Mouse (Mus musculus) bone marrow macrophage, adult 2 months (primary cell): Measurements from ENCODE around the gene Mettl18.

ENCODE experiments used
- CTCF ChIP-seq: IDR thresholded peaks from 2 replicates; pipeline ENCODE4 v1.5.1; 2012; ENCODE audit warnings: low read depth, mild to moderate bottlenecking, low read length, moderate library complexity
- POLR2A ChIP-seq: IDR thresholded peaks from 2 replicates; pipeline ENCODE4 v1.6.1; 2012; ENCODE audit warnings: mild to moderate bottlenecking, low read depth, low read length, borderline replicate concordance

DNA sequence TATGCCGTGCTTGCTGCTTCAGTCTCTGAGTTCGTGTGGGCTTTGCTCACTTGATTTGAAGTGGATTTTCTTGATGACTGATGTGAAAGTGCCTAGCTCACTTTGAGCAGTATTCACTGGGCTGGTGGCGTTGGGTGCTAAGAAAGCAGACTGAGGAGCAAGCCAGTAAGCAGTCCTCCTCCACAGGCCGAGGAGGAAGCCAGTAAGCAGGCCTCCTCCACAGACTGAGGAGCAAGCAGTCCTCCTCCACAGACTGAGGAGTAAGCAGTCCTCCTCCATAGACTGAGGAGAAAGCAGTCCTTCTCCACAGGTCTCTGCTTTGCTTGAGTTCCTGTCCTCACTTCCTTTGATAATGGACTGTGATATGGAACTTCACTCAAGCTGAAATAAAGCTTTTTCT, 2.3 kb upstream of the Mettl18 start:
- no peak for TF ChIP-seq CTCF
- no peak for TF ChIP-seq POLR2A
